In genomic region chr17:49428751-49429415, GRCm38 (mm10) we compare ENCODE assay signal across 8 mouse cellular contexts. TPM values are rescaled to one million over a fixed set of nuclear protein-coding genes. Genes with fewer than 3 reads are reported as not detected.
A peak's percentile ranks its signal among the peaks of the same experiment; 100 is the strongest.
DNase-seq lines count a peak whose midpoint lies in the region; ATAC-seq and TF ChIP-seq lines count a peak whose summit lies in the region.

No protein-coding gene starts in this region.

- H3K9me3 ChIP-seq in heart, embryonic 12.5 days (replicated peaks), result no peaks in the 10 kb centered on the region
- no peaks in the 10 kb centered on the region for H3K9me3 ChIP-seq in midbrain, embryonic 10.5 days (replicated peaks)

- intact Hi-C loops in left cerebral cortex, postnatal 4 days (cut with DNase I), result no loop called here

- H3K9ac ChIP-seq in heart, embryonic 12.5 days, result peak overlapping the region; percentile 84

- ATAC-seq in heart, embryonic 12.5 days (ENCODE audit: insufficient number of reproducible peaks, low FRiP score), result no peak; the same call in 1 of the 2 replicates

- 22% methylated on average over 13 of the region's 13 CpGs for WGBS in thymus, adult 2 months
- 40% methylated on average over 13 of the region's 13 CpGs for WGBS in heart, embryonic 12.5 days
- WGBS in midbrain, embryonic 10.5 days, result 71% methylated on average over 13 of the region's 13 CpGs

- peaks cover 23% of the 10 kb centered on the region for H3K4me1 ChIP-seq in thymus, adult 2 months (replicated peaks; ENCODE audit: control insufficient read depth, insufficient read depth, low read length)
- H3K4me1 ChIP-seq in heart, embryonic 12.5 days (replicated peaks), result peaks cover 34% of the 10 kb centered on the region
- peaks cover 26% of the 10 kb centered on the region for H3K4me1 ChIP-seq in midbrain, embryonic 10.5 days

- no peak for TF ChIP-seq POLR2A in thymus, adult 2 months (IDR thresholded peaks at IDR 0.05; ENCODE audit: control insufficient read depth, extremely low read depth, insufficient read depth, low read length, poor library complexity)

- peak overlapping the region; percentile 85 for H3K4me2 ChIP-seq in heart, embryonic 12.5 days

- no peaks in the 10 kb centered on the region for H3K27me3 ChIP-seq in thymus, adult 2 months (ENCODE audit: control insufficient read depth, insufficient read depth, low read length)
- H3K27me3 ChIP-seq in heart, embryonic 12.5 days (replicated peaks), result no peaks in the 10 kb centered on the region
- H3K27me3 ChIP-seq in midbrain, embryonic 10.5 days (ENCODE audit: low read depth, poor library complexity, severe bottlenecking), result no peaks in the 10 kb centered on the region

- H3K36me3 ChIP-seq in thymus, adult 2 months (ENCODE audit: control insufficient read depth, insufficient read depth, low read length), result no peaks in the 10 kb centered on the region
- H3K36me3 ChIP-seq in heart, embryonic 12.5 days, result peaks cover 11% of the 10 kb centered on the region
- peaks cover 9% of the 10 kb centered on the region for H3K36me3 ChIP-seq in midbrain, embryonic 10.5 days

- DNase-seq in thymus, adult 2 months, result no peak
- DNase-seq in thymus, postnatal 36 days, result no peak
- DNase-seq in cerebellum, postnatal 36 days, result peak; percentile 49 to 57
- DNase-seq in kidney, postnatal 36 days, result peak; percentile 39 to 55
- DNase-seq in midbrain, embryonic 10.5 days (ENCODE audit: low spot score), result no peak
- no peak for DNase-seq in left cerebral cortex, postnatal 4 days
- DNase-seq in right cerebral cortex, postnatal 4 days, result no peak

- peak overlapping the region; percentile 80 for H3K4me3 ChIP-seq in thymus, adult 2 months (ENCODE audit: control insufficient read depth, insufficient read depth, low read length)
- peak overlapping the region; percentile 67 for H3K4me3 ChIP-seq in heart, embryonic 12.5 days
- peak overlapping the region; percentile 63 for H3K4me3 ChIP-seq in midbrain, embryonic 10.5 days

- peak overlapping the region; percentile 33; the same call in 1 of the 2 replicates for H3K27ac ChIP-seq in thymus, adult 2 months (ENCODE audit: control insufficient read depth, insufficient read depth, low read length)
- H3K27ac ChIP-seq in heart, embryonic 12.5 days (ENCODE audit: poor library complexity, severe bottlenecking), result peak overlapping the region; percentile 9; the same call in 1 of the 2 replicates
- peak overlapping the region; percentile 87 for H3K27ac ChIP-seq in midbrain, embryonic 10.5 days (replicated peaks)

- TF ChIP-seq CTCF in thymus, adult 2 months (IDR thresholded peaks at IDR 0.05; ENCODE audit: borderline replicate concordance, control insufficient read depth, extremely low read depth, insufficient read depth, low read length, poor library complexity), result no peak

RNA-seq across cellular contexts. Expression of gene Mocs1, which starts 0.7 kb away (rescaled TPM):
- 32.9 and 38.4 TPM in 2 replicates for polyA plus RNA-seq in thymus, adult 2 months (2012; rRNA removed)
- 6.6 TPM in 2 replicates for polyA plus RNA-seq in heart, embryonic 12.5 days (2016; fragmentation: Nextera tagmentation; extraction: Ambion mirVana)
- 4.9 and 5.2 TPM in 2 replicates for polyA plus RNA-seq in midbrain, embryonic 10.5 days (2016; fragmentation: Nextera tagmentation; extraction: Ambion mirVana)
- total RNA-seq in left cerebral cortex, postnatal 4 days (2021), result 10 to 100 TPM; 11.4 to 15.2 TPM

Comparison
In these comparisons a context has a peak if more than half of its experiments do, and no peak if none do; other contexts are left out.
1. DNase-seq: peak in cerebellum, postnatal 36 days (2 of 2) and kidney, postnatal 36 days (2 of 2); none in thymus, adult 2 months (single experiment), thymus, postnatal 36 days (0 of 2), midbrain, embryonic 10.5 days (single experiment), left cerebral cortex, postnatal 4 days (single experiment) and right cerebral cortex, postnatal 4 days (single experiment).
2. H3K27ac ChIP-seq: peak in every context shown above with its lines; median percentile 87 in midbrain, embryonic 10.5 days; 33 in thymus, adult 2 months; 9 in heart, embryonic 12.5 days.
3. Peak in every context shown above with its lines, with median percentiles within 50 percentile points of each other: H3K4me3 ChIP-seq.